Mouse (Mus musculus): Measurements from ENCODE around the gene Crybb3.
"Not testable (repeated sequence)": the region's sequence is repeated elsewhere in the genome, so short reads cannot be mapped to it uniquely, and the experiment has no call there.

Crybb3 gene

DNA sequence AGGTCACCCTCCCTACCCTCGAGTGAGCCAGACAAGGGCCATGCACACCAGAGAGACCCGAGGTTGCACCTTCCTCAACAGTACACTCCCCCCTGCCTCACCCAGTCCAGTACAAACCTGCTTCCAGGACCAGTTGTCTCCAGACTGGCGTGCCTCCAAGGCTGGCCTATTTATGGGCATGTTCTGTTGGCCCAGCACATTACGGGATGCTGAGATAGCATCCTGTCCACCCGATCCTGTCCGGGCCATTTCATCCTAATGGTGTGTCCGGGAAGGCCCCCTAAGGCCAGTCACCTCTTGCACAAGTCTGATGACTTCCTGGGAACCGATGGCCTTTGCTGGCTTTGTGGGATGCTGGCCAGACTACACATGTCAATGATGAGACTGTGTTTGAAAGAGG, at the start of gene Crybb3:
Gene Crybb3 (minus strand): TSS at position 146 of the 400 bp plus-strand sequence.
- no peak for DNase-seq (ENCODE audit: low read depth, low spot score)

- no peak for DNase-seq (ENCODE audit: low read depth, low spot score)
These were observed 47.0 kb upstream of the Crybb3 start for GRCm38 (mm10) chr5:113128426-113128825.

- no peak for DNase-seq (ENCODE audit: low read depth, low spot score)
These were observed 45.1 kb upstream of the Crybb3 start for GRCm38 (mm10) chr5:113126476-113126875.

- no peak for DNase-seq (ENCODE audit: low read depth, low spot score)
These were observed 42.3 kb upstream of the Crybb3 start for GRCm38 (mm10) chr5:113123693-113124092.

- no peak for DNase-seq (ENCODE audit: low read depth, low spot score)
These were observed 41.1 kb upstream of the Crybb3 start for GRCm38 (mm10) chr5:113122326-113123054.

GRCm38 (mm10) chr5:113121591-113121875, 40.1 kb upstream of the Crybb3 start:
- no peak for DNase-seq (ENCODE audit: low read depth, low spot score)

- DNase-seq (ENCODE audit: low read depth, low spot score): no peak
These were observed 39.6 kb upstream of the Crybb3 start for GRCm38 (mm10) chr5:113120741-113121590.

- DNase-seq (ENCODE audit: low read depth, low spot score): no peak
These were observed 38.6 kb upstream of the Crybb3 start for GRCm38 (mm10) chr5:113119861-113120465.

- DNase-seq (ENCODE audit: low read depth, low spot score): no peak
These were observed 37.9 kb upstream of the Crybb3 start for GRCm38 (mm10) chr5:113119291-113119690.

- no peak for DNase-seq (ENCODE audit: low read depth, low spot score)
These were observed 37.3 kb upstream of the Crybb3 start for GRCm38 (mm10) chr5:113118695-113119094.

DNA sequence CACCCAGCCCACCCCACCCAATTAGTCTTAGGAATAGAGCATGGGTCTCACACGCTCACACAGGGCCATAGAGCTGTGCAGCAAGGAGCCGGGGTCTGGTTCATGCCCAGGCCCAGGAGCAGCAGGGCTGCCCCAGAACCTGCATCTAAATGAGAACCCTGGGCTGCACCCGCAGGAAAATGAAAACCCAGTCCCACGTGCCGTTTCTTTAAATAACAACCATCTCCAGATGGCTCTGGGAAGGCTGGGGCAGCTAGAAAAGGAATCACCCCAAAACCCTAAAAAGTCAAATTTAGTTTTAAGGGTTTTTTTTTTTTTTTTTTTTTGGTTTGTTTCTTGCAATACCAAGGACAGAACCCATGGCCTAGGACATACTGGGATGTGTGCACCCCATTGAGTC, 36.0 kb upstream of the Crybb3 start:
- no peak for DNase-seq (ENCODE audit: low read depth, low spot score)

DNA sequence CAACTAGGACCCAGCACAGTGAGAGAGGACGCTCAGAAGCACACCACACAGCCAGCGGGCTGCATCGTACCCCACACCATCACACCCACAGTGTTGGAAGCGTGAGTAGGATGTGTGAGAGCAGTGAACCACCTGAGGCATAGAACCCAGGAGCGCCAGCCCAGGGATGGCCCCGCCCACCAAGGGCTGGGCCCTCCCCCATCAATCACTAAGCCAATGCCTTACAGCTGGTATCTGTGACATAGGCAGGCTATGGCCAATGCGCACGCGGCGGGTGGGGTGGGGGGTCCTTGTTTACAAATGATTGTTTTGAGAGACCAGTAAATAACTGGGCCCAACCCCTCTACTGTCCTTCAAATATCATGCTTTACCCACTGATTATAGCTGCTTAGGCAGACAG, 34.5 kb upstream of the Crybb3 start:
- DNase-seq (ENCODE audit: low read depth, low spot score): no peak

DNA sequence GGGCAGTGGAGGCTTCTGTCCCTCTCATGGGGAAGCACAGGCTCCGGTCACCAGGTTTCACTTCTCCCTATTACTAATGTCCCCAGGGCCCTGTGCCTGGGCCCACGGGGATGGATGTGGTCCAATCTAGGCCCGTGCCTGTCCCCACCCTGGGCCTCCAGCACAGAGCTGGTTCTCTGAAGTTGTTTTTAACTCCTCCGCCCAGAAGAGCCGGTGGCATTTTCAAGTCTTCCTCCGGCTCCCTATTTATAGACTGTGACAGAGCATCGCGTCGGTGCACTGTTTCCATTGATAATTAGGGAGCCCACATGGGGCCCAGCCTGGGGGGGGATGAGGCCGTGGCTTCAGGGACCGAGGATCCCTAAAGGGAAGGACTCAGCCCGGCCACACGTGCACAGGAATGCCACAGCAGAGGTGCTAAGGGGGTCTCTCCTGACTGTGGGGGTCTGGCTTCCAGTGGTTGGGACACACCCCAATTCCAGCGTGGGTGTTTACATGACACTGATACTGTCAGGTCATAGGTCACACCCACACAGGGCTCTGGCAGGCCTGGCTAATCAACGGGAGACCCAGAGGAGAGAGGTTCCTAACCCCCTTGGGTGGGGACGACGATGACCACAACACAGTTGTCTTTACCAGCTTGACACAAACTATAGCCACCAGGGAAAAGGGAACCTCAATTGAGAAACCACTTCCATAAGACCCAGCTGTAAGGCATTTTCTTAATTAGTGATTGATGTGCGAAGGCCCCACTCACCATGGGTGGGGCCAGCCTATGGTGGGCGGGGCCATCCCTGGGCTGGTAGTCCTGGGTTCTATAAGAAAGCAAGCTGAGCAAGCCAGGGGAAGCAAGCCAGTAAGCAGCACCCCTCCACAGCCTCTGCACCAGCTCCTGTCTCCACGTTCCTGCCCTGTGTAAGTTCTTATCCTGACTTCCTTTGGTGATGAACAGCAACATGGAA, 33.2 kb upstream of the Crybb3 start:
- no peak for DNase-seq (ENCODE audit: low read depth, low spot score)

- no peak for DNase-seq (ENCODE audit: low read depth, low spot score)
These were observed 31.7 kb upstream of the Crybb3 start for GRCm38 (mm10) chr5:113113120-113113519.

- DNase-seq (ENCODE audit: low read depth, low spot score): no peak
These were observed 30.0 kb upstream of the Crybb3 start for GRCm38 (mm10) chr5:113111336-113111735.

- no peak for DNase-seq (ENCODE audit: low read depth, low spot score)
These were observed 29.5 kb upstream of the Crybb3 start for GRCm38 (mm10) chr5:113110929-113111328.

DNA sequence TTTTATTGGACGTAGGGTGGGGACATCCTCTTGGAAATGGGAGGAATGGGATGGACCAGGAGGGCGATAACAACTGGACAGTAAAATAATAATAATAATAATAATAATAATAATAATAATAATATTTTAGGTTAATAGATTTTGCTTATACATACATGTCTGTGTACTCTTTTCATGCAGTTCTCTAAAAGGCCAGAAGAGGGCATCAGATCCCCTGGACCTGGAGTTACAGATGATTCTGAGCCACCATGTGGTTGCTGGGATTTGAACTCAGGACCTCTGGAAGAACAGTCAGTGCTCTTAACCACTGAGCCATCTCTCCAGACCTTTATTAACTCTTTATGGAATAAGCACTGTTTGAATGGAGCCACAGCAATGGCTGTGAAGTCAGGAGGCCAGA, 28.3 kb upstream of the Crybb3 start:
- DNase-seq (ENCODE audit: low read depth, low spot score): not testable (repeated sequence)

DNA sequence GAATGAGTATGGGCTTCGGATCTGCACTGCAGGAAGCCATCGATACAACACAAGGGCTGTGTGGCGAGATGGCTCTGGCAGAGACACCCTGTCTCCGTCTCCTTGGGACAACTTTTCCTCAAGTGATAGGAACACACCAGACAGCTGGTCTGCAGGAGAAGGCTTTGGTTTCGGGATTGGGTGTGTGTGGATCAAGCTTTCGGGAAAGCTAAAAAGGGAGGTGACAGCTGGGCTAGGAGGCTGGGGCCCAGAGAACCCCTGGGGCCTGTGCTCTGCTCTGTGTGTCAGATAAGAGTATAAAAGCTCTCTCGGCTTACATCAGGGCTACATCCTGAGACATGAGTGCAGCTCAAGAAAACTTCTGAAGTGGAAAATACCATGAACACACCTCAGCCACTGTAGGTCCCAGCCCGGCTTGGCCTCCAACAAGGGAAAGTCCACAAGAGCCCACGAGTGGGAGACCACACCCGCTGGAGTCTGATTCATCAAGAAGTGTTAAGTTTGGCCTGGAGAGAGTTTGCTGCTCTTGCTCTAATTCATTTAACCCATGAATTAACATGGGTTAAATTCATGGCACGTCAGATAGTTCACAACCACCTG, 26.9 kb upstream of the Crybb3 start:
- DNase-seq (ENCODE audit: low read depth, low spot score): no peak

GRCm38 (mm10) chr5:113107709-113108108, 26.3 kb upstream of the Crybb3 start:
- no peak for DNase-seq (ENCODE audit: low read depth, low spot score)

DNA sequence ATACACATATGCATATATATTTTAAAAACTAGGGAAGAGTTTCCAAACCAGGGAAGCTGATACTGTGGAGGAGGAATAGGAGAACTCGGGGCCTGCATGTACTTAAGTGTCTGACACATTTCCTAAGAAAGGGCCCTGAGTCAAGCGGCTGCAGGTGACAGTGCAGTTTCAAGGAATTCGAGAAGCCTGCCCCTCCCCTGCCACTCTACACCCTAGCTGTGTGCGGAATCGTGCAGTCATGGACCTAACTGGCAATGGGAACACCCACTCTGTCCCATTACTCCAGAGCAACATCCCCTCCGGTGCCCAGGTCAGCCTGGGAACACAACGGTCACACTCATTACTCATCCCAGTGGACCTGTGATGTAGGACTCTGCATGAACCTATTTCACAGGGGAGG, 25.2 kb upstream of the Crybb3 start:
- no peak for DNase-seq (ENCODE audit: low read depth, low spot score)

GRCm38 (mm10) chr5:113105481-113105880, 24.1 kb upstream of the Crybb3 start:
- no peak for DNase-seq (ENCODE audit: low read depth, low spot score)
